Mouse (Mus musculus) thymus, adult 2 months (tissue): Measurements from ENCODE around the gene Ext2.

Experiments used
- CTCF ChIP-seq: fragments of 200-500 bp; IDR thresholded peaks from 2 replicates; pipeline ENCODE4 v1.5.1; 2012; ENCODE audit warnings: mild to moderate bottlenecking, control low read depth, low read length, moderate library complexity, borderline replicate concordance; ENCODE audit not compliant: control insufficient read depth, poor library complexity, insufficient read depth; ENCODE audit errors: extremely low read depth
- POLR2A ChIP-seq: fragments of 200-500 bp; IDR thresholded peaks from 2 replicates; pipeline ENCODE4 v1.6.1; 2012; ENCODE audit warnings: mild to moderate bottlenecking, low read length, control low read depth, moderate library complexity; ENCODE audit not compliant: control insufficient read depth, poor library complexity, insufficient read depth; ENCODE audit errors: extremely low read depth

GRCm38 (mm10) chr2:93836232-93836785 lies 13.9 kb upstream of the Ext2 start:
- TF ChIP-seq POLR2A (no peak), CTCF (no peak)
